In the genomic region with DNA sequence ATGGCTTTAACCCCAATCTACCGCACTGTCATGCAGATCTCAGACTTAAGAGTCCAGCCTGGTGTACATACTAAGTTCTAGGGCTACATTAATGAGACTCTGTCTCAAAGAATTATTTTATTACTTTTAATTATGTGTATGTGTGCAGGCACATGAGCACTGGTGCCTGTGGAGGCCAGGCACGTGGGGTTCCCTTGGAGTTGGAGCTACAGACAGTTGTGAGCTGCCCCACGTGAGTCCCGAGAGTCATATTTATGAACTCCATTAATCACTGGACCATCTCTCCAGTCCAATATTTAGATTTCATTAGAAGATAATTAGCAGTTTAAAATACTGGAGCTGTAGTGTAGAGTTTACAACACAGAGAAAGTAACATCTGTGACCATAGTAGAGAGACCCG, we compare ENCODE assay signal across 26 mouse cellular contexts.
DNase-seq lines count a peak whose midpoint lies in the region; ATAC-seq and TF ChIP-seq lines count a peak whose summit lies in the region.
"Had no signal": no experiment of that assay in that cellular context is flagged by ENCODE, and none has a peak within 500 bp of the region (broad histone marks: within the 10 kb centered on the region; RNA-seq: fewer than 3 reads in every experiment).

No protein-coding gene starts in this region.

- H3K9me3 ChIP-seq in forebrain, embryonic 10.5 days, result no peaks in the 10 kb centered on the region
- H3K9me3 ChIP-seq in forebrain, postnatal 0 days (ENCODE audit: low read length), result no peaks in the 10 kb centered on the region
- H3K9me3 ChIP-seq in hindbrain, postnatal 0 days (ENCODE audit: low read length), result no peaks in the 10 kb centered on the region
- no peaks in the 10 kb centered on the region for H3K9me3 ChIP-seq in hindbrain, embryonic 13.5 days
- H3K9me3 ChIP-seq in embryonic facial prominence, embryonic 10.5 days, result no peaks in the 10 kb centered on the region
- no peaks in the 10 kb centered on the region for H3K9me3 ChIP-seq in neural tube, embryonic 13.5 days
- H3K9me3 ChIP-seq: heart, embryonic 12.5 days; lung, embryonic 15.5 days; midbrain, embryonic 12.5 days had no signal

- peaks cover 25% of the 10 kb centered on the region for H3K27me3 ChIP-seq in forebrain, embryonic 10.5 days (ENCODE audit: poor library complexity, severe bottlenecking)
- H3K27me3 ChIP-seq in forebrain, postnatal 0 days (ENCODE audit: insufficient read depth, low read length), result no peaks in the 10 kb centered on the region; the same call in 1 of the 2 replicates
- H3K27me3 ChIP-seq in hindbrain, postnatal 0 days (ENCODE audit: insufficient read depth, low read length), result no peaks in the 10 kb centered on the region
- H3K27me3 ChIP-seq in hindbrain, embryonic 13.5 days, result peaks cover 10% of the 10 kb centered on the region; the same call in 1 of the 2 replicates
- no peaks in the 10 kb centered on the region for H3K27me3 ChIP-seq in embryonic facial prominence, embryonic 10.5 days (replicated peaks; ENCODE audit: low read depth, poor library complexity, severe bottlenecking)
- H3K27me3 ChIP-seq in neural tube, embryonic 13.5 days, result no peaks in the 10 kb centered on the region
- H3K27me3 ChIP-seq: heart, embryonic 12.5 days; lung, embryonic 15.5 days had no signal

- no peak for TF ChIP-seq CTCF in forebrain, postnatal 0 days (IDR thresholded peaks at IDR 0.05; ENCODE audit: low read depth)
- no peak for TF ChIP-seq CTCF in hindbrain, postnatal 0 days (IDR thresholded peaks at IDR 0.05; ENCODE audit: low read depth)

- H3K27ac ChIP-seq in forebrain, embryonic 10.5 days, result peak overlapping the region; percentile 83
- no peak overlapping the region for H3K27ac ChIP-seq in forebrain, postnatal 0 days (ENCODE audit: low read depth, low read length)
- no peak overlapping the region for H3K27ac ChIP-seq in hindbrain, postnatal 0 days
- H3K27ac ChIP-seq in hindbrain, embryonic 13.5 days, result no peak overlapping the region
- H3K27ac ChIP-seq in embryonic facial prominence, embryonic 10.5 days (replicated peaks), result peak overlapping the region; percentile 77
- no peak overlapping the region for H3K27ac ChIP-seq in neural tube, embryonic 13.5 days (replicated peaks)
- H3K27ac ChIP-seq: gastrocnemius, adult 2 months; layer of hippocampus, adult 2 months; left cerebral cortex, adult 2 months; lung, embryonic 15.5 days; midbrain, embryonic 12.5 days had no signal

- 45% methylated on average over 5 of the region's 5 CpGs for WGBS in forebrain, embryonic 10.5 days
- 46% methylated on average over 5 of the region's 5 CpGs for WGBS in forebrain, postnatal 0 days
- 60% methylated on average over 5 of the region's 5 CpGs for WGBS in hindbrain, postnatal 0 days
- WGBS in hindbrain, embryonic 13.5 days, result 37% methylated on average over 5 of the region's 5 CpGs
- 60% methylated on average over 5 of the region's 5 CpGs for whole genome bisulfite sequencing in embryonic facial prominence, embryonic 10.5 days
- 16% methylated on average over 5 of the region's 5 CpGs for WGBS in neural tube, embryonic 13.5 days

- no peak overlapping the region for H3K4me2 ChIP-seq in forebrain, postnatal 0 days (ENCODE audit: low read depth)
- H3K4me2 ChIP-seq in hindbrain, postnatal 0 days (ENCODE audit: low read depth, low read length), result no peak overlapping the region
- no peak overlapping the region for H3K4me2 ChIP-seq in hindbrain, embryonic 13.5 days
- H3K4me2 ChIP-seq in neural tube, embryonic 13.5 days, result no peak overlapping the region
- H3K4me2 ChIP-seq: heart, embryonic 12.5 days; lung, embryonic 15.5 days; midbrain, embryonic 12.5 days had no signal

- ATAC-seq in forebrain, postnatal 0 days, result no peak
- ATAC-seq in hindbrain, postnatal 0 days, result 0 out of 2 replicates have a peak, but pooled peaks have one; percentile 45
- no peak for ATAC-seq in hindbrain, embryonic 13.5 days (ENCODE audit: low FRiP score)
- peak; percentile 86 for ATAC-seq in neural tube, embryonic 13.5 days (ENCODE audit: low read depth)
- ATAC-seq in CD4-positive, CD25-positive, alpha-beta regulatory T cell, adult 4 months, result no peak
- ATAC-seq: intestine, postnatal 0 days; Patski had no signal

- H3K36me3 ChIP-seq in forebrain, embryonic 10.5 days (replicated peaks), result no peaks in the 10 kb centered on the region
- no peaks in the 10 kb centered on the region for H3K36me3 ChIP-seq in forebrain, postnatal 0 days (ENCODE audit: insufficient read depth)
- H3K36me3 ChIP-seq in hindbrain, postnatal 0 days (ENCODE audit: insufficient read depth, low read length), result no peaks in the 10 kb centered on the region
- no peaks in the 10 kb centered on the region for H3K36me3 ChIP-seq in hindbrain, embryonic 13.5 days
- no peaks in the 10 kb centered on the region for H3K36me3 ChIP-seq in embryonic facial prominence, embryonic 10.5 days (replicated peaks)
- no peaks in the 10 kb centered on the region for H3K36me3 ChIP-seq in neural tube, embryonic 13.5 days
- H3K36me3 ChIP-seq: G1E; heart, embryonic 12.5 days; lung, embryonic 15.5 days; midbrain, embryonic 12.5 days had no signal

- H3K4me3 ChIP-seq in forebrain, embryonic 10.5 days, result no peak overlapping the region
- H3K4me3 ChIP-seq in forebrain, postnatal 0 days (ENCODE audit: low read depth, low read length), result no peak overlapping the region
- H3K4me3 ChIP-seq in hindbrain, postnatal 0 days (ENCODE audit: low read length), result no peak overlapping the region
- no peak overlapping the region for H3K4me3 ChIP-seq in hindbrain, embryonic 13.5 days
- no peak overlapping the region for H3K4me3 ChIP-seq in embryonic facial prominence, embryonic 10.5 days
- H3K4me3 ChIP-seq in neural tube, embryonic 13.5 days, result no peak overlapping the region
- H3K4me3 ChIP-seq: gastrocnemius, adult 2 months; heart, embryonic 12.5 days; layer of hippocampus, adult 2 months; left cerebral cortex, adult 2 months; lung, embryonic 15.5 days; midbrain, embryonic 12.5 days had no signal

- peaks cover 91% of the 10 kb centered on the region for H3K4me1 ChIP-seq in forebrain, embryonic 10.5 days
- no peaks in the 10 kb centered on the region for H3K4me1 ChIP-seq in forebrain, postnatal 0 days (ENCODE audit: insufficient read depth)
- no peaks in the 10 kb centered on the region for H3K4me1 ChIP-seq in hindbrain, postnatal 0 days (ENCODE audit: insufficient read depth, low read length)
- peaks cover 16% of the 10 kb centered on the region for H3K4me1 ChIP-seq in hindbrain, embryonic 13.5 days (replicated peaks)
- peaks cover 84% of the 10 kb centered on the region for H3K4me1 ChIP-seq in embryonic facial prominence, embryonic 10.5 days
- peaks cover 31% of the 10 kb centered on the region for H3K4me1 ChIP-seq in neural tube, embryonic 13.5 days (replicated peaks)

- no peak overlapping the region for H3K9ac ChIP-seq in forebrain, postnatal 0 days
- H3K9ac ChIP-seq in hindbrain, postnatal 0 days (replicated peaks; ENCODE audit: low read length), result no peak overlapping the region
- no peak overlapping the region for H3K9ac ChIP-seq in hindbrain, embryonic 13.5 days
- H3K9ac ChIP-seq in neural tube, embryonic 13.5 days, result no peak overlapping the region
- H3K9ac ChIP-seq: heart, embryonic 12.5 days; lung, embryonic 15.5 days; midbrain, embryonic 12.5 days had no signal

- DNase-seq in forebrain, embryonic 10.5 days (ENCODE audit: extremely low spot score, low spot score), result no peak
- DNase-seq in forebrain, postnatal 0 days, result no peak
- no peak for DNase-seq in hindbrain, postnatal 0 days (ENCODE audit: low spot score)
- DNase-seq in embryonic facial prominence, embryonic 10.5 days (ENCODE audit: low spot score), result no peak
- DNase-seq in Muller cell, postnatal 12 days (ENCODE audit: inconsistent ontology term), result no peak
- DNase-seq: adrenal gland, postnatal 10 days; cerebellum, adult 8-10 months; cerebellum, postnatal 25 days; gastrocnemius, postnatal 36 days; heart, adult 18-20 months; heart, postnatal 4 days; kidney, postnatal 25 days; thymus, adult 2 months; thymus, postnatal 36 days had no signal

Comparison
In these comparisons a context has a peak if more than half of its experiments do, and no peak if none do; other contexts are left out.
1. H3K27ac ChIP-seq: peak in forebrain, embryonic 10.5 days (single experiment) and embryonic facial prominence, embryonic 10.5 days (single experiment); none in forebrain, postnatal 0 days (single experiment), hindbrain, postnatal 0 days (single experiment), hindbrain, embryonic 13.5 days (single experiment) and neural tube, embryonic 13.5 days (single experiment).
2. ATAC-seq: peak in hindbrain, postnatal 0 days (single experiment) and neural tube, embryonic 13.5 days (single experiment); none in forebrain, postnatal 0 days (single experiment), hindbrain, embryonic 13.5 days (single experiment) and CD4-positive, CD25-positive, alpha-beta regulatory T cell, adult 4 months (single experiment).